Mouse (Mus musculus) heart, postnatal 36 days (tissue): Measurements from ENCODE around the gene Gabbr2. TPM values are rescaled to one million over a fixed set of nuclear protein-coding genes. Genes with fewer than 3 reads are reported as not detected.

ENCODE experiments used
- DNase-seq, 2 experiments: peaks; one replicate each; pipeline ENCODE4 v3.0.0; 2021 to 2022
- intact Hi-C: fragments of 180-260 bp; cut with DNase I; formaldehyde crosslinking; loops from one replicate; pipeline ENCODE4 v1.15.1; 2025
- total RNA-seq, 2 experiments: library from RNA; stranded (reverse); gene quantifications; 2 replicates each; pipeline ENCODE4 v1.2.3; 2021

Gabbr2 gene
- total RNA-seq, 2 experiments from 2014 or later = not detected

DNA sequence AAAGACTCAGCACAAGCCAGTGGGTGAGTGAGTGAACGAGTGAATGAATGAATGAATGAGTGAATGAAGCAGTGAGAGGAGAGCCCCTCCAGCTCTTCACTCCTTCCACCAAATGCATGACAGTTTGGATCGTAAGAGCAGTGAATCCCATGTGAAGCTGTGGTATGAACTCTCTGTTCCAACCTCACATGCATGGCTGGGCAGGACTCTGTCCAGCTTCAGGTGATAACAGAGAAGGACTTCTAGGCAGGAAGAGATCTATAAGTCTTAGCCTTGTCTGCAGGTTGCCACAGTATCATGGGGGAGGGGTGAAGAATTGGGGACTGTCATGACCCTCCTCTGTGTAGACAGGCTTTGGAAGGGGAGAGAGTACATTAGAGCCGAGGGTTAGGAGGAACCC lies 122.8 kb downstream of the Gabbr2 start:
- intact Hi-C loops = no loop called here
- no peak for DNase-seq

DNA sequence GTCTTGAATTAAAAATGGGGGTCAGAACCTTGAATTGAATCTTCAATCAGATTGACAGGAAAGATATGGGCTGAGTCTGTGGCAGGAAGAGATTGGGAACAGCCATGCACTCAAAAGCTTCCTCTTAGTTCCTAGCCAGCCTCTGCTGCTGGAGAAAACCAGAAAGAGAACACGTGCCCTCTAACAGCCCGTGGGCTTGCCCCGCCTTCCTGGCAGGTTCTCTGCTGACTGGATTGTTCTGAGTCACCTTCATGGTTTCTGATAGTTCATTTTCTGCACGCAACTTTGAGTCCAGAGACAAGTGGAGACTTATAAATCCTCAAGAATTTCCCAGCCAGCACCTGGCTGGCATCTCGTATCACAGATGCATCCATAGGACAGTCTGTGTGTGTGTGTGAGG lies 123.5 kb downstream of the Gabbr2 start:
- intact Hi-C loops = no loop called here
- no peak for DNase-seq

DNA sequence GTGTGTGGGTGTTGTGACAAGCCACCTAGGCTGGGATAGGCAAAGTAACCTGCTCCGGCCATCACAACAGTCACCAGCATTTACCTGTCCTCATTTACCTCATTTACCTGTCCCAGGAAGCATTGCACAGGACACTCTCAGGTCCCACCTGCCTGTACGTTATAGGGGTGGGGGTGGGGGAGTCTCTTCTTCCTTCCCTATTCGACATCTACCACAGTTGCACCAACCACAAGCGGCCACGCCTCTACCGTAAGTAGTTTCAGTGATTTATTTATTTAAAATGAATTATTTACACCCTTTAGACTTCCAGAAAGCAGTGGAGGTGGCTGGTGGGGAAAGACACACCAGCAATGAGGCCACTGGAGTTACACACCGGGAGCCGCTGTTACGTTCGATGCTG lies 123.9 kb downstream of the Gabbr2 start:
- intact Hi-C loops = no loop called here
- DNase-seq = no peak

DNA sequence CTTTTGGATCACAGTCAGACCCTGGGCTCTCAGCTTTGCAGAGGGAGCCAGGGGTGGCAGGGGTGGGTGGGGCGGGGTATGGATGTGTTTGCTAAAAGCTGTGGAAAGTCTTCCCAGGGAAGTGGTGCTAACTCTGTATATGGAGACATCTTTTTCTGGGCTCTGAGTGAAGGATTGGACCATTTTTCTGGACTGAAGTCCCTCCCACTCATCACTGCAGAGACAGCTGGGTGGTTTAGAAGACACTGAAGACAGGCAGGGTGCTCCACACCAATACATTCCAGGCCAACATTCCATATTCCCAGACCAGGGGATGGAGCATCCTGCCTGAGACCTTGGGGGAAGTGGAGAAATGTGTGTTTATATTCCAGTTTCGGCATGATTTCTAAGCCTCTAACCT lies 125.6 kb downstream of the Gabbr2 start:
- intact Hi-C loops = no loop called here

DNA sequence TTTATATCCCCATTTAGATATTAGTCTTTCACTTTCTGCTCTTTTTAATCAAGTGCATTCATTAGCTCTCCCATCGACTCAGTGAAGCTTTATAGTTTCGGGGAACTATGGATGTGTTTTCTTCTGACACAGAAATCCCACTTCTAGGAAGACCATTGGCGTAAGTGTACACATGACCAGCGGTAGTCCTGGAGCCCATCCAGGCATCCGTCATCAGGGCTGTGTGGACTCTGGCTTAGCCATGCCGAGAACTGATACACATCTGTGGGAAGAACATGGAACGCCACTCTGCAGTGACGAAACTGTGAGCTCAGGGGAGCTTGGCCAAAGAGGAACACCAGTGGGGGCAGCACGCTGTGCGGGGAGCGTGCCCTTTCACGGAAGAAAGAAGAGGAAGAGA lies 128.0 kb downstream of the Gabbr2 start:
- intact Hi-C loops = no loop called here
- peak in 1 of 2 experiments; percentile 8 for DNase-seq

More for the DNA sequence above, 125.6 kb downstream of the Gabbr2 start:
- DNase-seq = no peak

DNA sequence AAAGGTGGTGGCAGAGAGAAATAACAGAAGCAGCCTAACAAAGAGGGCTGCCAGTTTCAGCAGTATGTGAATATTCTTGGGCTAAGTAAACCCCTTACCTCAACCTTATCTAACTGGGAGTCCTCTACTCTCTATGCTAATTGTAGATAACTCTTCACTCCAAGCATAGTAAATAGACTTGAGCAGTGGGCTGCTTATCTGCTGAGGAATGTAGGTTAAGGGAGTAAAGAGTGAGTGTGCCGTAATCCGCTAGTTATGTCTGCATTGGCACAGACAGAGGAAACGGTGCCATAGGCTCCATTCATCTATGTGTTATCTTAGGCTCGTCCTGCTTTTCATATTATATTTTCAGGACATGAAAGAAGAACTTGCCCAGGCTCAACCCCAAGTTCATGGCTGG lies 129.0 kb downstream of the Gabbr2 start:
- DNase-seq = no peak
- intact Hi-C loops = no loop called here

DNA sequence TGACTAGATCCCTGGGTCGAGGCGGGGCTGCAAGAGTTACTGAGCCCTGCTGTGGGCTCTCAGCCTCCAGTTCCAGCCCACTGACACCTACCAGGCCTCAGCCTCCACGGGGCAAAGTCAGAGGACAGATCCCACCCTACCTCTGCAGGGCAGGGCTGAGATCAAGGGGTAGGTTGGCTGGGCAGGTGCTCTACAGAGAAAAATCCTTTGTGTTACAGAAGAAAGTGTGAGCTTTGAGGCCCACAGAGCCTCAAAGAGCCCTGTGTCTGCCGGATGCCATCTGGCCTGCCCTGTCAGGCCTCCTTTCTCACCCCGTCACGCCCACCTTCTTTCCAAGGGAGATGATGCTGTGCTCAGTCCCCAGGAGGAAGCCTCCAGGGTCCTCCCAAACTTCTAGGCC lies 131.1 kb downstream of the Gabbr2 start:
- intact Hi-C loops = no loop called here
- no peak for DNase-seq

DNA sequence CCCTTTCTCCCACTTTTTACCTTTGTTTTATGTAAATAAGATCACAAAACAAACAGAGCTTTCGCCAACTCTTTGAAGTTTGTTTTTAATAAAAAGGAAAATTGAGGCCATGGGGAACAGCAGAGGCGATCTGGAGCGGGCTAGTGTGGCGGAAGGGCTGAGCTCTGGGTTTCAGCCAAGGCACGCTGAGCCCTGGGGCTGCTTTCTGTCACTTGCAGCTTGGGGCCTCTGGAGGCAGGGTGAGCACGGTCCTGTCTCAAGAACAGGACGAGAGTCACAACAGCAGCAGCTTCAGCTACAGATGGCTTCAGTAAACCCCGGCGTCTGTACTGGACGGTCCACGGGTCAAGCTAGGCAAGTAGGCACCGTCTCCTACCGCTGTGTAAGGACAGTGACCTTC lies 132.8 kb downstream of the Gabbr2 start:
- intact Hi-C loops = no loop called here
- DNase-seq = peak; percentile 50

DNA sequence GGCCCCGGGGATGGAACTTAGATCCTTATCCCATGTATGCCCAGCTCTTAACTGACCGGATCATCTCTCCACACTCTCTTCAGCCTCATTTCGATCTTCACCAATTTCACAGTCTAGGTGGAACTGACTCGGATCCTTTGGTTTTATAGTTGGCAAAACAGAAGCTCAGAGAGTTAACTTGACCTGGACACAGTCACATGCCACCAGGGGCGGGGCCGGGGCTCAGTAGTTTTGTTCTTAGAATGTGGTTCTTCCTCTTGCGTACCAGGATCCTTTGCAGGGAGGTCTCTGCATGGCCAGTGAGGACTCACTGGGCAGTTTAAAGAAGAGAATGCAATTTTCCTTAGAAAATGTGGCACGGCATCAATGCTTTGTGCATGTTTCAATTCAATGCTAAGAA lies 135.5 kb downstream of the Gabbr2 start:
- no peak for DNase-seq
- intact Hi-C loops = no loop called here

DNA sequence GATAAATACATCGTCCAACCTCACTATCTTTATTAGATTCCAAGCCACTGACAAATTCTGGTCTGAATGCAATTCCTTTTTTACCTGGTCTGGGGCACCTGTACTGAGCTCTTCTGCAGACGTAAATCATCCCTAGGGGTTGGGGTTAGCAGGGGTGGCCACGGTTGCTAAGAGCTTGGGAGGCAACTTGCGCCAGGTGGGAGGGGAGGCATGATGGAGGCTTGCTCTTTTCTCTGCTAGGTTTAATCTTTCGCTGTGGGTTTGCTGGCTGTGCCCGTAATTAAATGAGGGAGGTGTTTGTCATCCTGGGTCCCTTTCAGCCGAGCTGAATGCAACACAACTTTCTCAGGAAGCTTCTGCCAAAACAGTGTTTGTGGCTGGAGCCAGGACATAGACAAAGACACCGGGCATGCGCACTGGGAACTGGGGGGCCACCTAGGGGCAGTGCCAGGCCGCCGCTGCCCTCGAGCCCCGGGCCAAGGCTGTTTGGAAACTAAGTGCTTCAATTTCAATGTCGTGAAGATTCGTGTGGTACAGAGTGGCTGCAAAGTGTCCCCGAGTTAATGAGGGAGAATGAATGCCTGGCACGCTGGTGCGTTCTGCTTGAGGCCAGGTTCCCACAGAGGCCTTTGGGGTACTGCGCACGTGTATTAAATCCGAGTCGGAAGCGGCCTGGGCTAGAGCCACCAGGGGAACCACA lies 136.8 kb downstream of the Gabbr2 start:
- intact Hi-C loops = no loop called here
- DNase-seq = no peak

DNA sequence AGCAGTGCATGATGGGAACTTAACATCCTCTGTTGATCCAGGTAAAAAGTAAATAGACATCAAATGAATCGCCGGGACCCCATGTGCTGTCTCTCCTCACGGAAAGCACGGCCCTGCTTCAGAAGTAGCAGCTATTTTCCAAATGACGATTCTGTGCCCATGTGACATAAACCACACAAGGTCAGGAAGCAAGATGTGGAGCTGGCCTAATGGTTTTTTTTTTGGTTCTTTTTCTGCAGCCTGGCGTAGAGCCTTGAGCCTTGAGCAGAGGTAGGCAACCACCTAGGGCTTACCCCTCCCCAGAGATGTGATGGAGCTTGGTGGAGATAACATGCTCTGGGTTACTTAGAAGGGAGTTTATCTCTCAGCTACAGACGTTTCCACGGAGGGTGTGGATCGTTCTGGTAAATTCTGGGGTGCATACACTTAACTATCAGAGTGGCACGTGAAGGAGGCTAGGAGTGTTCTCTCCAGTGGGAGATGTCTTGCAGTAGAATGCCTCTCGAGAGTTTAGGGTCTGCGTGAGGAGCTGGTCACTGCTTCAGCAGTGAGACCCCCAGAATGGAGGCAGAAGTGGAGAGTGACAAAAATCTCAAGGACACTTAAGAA lies 137.7 kb downstream of the Gabbr2 start:
- intact Hi-C loops = no loop called here
- DNase-seq = no peak

DNA sequence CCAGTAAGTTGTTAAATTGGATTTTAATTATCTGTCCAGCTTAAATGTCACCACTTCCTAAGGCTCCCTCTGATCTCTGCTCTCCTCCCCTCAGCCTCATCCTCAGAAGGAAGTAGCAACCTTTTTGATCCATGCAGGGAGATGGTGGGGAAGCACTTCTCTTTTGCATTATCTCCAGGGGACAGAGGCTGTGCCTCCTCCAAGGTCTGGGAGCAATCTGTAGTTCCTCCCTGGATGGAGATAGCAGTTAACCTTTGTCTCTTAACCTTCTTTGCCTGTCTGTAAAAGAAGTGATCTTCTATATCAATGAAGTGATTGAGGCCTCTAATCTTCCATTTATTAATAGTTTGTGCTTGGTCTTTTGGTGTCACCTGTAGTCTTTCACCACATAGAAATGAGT lies 143.9 kb downstream of the Gabbr2 start:
- intact Hi-C loops = no loop called here
- no peak for DNase-seq

DNA sequence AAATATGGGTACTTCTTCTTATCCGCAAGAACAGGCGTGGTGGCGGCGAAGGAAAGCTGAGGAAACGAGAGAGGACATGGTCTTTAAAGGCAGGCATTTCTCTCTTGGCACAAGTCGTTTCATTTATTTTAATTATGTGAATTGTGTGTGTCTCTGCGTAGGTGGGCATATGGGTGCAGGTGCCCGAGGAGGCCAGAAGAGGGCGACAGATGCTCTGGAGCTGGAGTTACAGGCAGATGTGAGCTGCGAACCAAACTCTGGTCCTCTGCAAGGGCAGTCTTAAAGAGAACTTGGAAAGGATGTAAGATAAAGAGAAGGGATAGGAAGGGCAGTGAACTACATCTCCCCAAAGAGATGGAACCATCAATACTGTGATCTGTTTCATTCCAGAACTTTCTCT lies 145.3 kb downstream of the Gabbr2 start:
- DNase-seq = no peak
- intact Hi-C loops = no loop called here

DNA sequence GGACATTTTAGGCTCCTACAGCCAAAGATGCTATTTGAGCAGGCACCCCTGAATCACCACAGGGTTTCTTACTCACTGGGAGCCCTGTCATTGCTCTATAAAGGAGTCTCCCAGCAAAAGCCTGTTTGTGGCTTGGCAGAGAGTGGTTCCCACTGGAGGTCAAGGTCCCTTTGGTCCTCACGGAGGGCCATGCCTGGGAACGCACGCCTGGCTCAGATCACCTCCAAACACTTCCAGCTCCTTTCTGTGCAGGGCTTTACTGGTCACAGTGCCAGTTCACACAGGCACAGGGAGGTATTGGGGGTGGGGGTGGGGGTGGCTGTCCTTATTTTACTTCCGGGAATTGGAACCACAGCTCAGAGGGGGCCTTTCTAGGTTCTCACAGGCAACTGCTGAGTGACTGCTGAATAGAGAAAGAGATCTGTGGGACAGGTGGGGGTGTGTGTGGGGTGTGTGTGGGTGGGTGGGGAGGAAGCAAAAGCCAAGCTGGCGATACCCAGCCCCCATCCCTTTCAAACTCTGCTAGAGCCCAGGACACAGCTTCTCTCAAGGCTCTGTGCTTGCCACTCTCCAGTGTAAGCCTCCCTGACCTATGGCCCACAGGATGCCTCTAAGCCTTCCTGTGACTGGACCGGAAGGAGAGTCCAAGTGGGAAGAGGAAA lies 146.6 kb downstream of the Gabbr2 start:
- DNase-seq = no peak
- intact Hi-C loops = no loop called here

DNA sequence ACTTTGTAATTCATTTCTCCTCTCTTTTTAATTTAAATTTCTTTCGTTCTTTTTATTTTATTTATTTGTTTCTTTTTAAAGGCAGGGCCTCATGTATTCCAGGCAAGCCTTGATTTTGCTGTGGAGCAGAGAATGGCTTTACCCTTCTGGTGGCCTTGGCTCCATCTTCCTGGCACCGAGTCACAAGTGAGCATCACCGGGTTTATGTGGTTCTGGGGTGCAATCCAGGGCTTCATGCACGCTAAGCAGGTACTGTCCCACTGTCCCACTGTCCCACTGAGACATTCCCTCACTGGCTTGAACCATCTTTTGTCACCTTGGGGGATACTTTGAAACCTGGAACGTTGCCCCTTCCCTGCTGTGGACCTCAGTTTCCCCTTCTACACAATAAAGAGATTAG lies 147.1 kb downstream of the Gabbr2 start:
- DNase-seq = no peak
- intact Hi-C loops = no loop called here

DNA sequence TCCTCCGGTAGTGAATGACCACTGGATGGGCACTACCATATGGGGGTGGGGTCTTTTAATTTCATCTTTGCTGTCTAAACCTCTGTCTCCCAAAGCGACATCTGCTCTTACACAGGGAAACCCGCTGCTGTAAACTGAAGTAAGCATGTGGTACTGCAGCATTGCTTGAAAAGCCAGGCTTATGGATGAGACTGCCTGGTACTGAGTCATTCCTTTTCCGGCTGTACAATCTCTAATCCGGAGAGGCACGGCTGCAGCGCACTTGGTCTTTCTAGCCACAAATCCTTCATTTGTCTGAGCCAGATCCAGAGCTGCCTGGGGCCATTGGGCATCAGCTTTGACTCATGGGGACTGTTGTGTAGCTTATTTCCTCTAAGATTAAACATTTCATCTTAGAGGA lies 149.1 kb downstream of the Gabbr2 start:
- DNase-seq = no peak
- intact Hi-C loops = no loop called here

DNA sequence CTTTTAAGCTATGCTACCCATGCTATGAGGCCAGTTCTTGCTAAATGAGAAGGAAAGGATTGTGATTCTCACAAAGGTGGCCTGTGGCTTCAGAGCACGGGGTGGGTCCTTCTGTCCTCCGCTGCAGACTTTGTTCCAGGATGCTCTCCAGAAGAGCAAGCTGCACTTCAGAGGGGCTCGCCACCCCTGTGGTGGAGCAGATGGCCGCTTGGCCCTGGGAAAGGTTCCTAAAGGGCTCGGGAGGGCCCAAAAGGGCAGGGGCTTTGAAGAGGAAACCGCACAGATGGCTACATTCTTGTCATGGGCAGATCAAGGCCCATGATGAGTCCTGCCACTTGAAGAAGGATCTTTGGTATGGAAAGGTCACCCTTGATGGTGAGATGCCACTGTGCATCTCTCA lies 151.5 kb downstream of the Gabbr2 start:
- no peak for DNase-seq
- intact Hi-C loops = no loop called here

DNA sequence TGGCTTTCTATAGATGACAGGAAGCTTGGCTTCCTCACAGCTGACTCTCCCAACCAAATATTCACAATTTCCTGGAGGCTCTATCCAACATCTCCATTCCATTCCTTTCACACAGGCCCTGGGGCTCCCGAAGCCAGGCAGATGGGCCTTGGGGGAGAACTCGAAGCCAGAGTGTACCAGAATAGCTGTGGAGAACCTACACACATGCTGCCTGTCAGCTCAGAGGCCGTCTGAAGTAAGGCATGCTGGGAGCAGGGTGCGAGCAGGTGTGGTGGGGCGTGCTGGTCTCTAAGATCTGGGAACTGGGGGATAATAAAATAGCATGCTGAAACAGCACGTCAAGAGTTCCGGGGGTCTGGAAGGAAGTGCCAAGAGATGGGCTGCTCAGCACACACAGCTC lies 154.3 kb downstream of the Gabbr2 start:
- intact Hi-C loops = no loop called here
- DNase-seq = no peak

DNA sequence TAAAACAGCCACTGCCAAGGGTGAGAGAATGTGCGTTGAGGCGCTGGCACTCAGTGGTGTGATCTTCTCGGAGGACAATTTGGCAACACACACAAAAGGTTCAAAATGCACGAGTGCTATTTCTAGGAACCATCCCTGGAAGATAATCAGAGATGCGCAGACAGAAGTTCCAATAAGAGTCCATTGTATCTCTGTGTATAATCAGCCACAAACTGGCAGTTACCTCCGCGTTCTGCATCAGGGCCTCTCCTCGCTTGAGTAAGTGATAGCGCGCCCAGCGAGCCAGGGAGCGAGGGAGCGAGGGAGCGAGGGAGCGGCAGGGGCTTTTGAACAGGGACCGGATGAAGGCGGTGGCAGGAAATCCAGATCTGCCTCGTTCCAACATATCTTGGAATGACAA lies 155.6 kb downstream of the Gabbr2 start:
- intact Hi-C loops = no loop called here
- no peak for DNase-seq

DNA sequence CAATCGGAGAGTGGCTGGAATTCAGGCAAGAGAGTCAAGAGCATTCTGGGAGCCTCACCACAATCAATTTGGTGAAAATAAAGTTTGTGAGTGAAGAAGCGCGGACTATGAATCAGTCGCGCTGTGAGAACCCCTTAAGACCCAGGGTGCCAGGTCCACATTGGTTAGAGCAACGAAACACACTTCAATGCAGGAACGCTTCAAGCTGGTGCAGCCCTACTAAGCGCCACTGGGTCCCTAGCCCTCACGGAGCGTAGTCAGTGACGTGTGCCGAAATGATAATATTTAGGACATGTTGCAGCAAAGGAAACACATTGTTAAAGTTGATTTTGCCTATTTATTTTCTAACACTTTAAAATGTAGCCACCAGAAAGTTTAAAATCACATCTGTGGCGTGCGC lies 156.6 kb downstream of the Gabbr2 start:
- DNase-seq = no peak
- intact Hi-C loops = no loop called here

DNA sequence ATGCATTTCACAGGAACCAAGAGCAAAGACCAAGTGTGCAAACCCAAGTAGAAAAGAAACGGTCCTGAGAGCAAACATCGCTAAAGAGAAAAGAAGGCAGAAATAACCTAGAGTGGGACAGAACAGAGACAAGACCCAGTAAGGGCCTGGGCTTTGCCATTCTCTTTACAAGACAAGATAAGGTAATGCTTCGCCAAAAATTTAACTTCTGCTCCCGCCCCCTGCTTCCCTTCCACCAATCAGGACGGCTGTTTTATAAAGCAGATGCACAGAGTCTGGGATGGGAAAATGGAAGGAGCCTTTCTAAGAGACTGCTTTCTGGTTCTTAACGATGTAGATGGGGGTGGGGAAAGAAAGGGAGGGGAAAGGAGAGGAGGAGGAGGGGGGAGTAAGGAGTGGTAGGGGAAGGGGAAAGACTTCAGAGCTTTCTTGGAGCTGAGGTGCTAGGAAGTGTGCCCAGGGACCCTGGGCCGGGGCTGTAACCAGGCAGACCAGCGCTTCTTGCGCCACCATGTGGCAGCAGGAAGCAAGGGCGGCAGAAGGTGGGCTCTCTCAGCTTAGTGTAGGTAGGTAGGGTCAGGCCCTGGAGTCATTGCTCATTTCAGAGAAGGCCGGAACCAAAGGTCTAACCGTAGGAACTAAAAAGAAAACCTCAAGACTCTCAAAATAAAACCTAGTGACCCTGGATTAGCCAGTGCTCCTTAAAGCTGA lies 158.7 kb downstream of the Gabbr2 start:
- intact Hi-C loops = no loop called here
- no peak for DNase-seq

DNA sequence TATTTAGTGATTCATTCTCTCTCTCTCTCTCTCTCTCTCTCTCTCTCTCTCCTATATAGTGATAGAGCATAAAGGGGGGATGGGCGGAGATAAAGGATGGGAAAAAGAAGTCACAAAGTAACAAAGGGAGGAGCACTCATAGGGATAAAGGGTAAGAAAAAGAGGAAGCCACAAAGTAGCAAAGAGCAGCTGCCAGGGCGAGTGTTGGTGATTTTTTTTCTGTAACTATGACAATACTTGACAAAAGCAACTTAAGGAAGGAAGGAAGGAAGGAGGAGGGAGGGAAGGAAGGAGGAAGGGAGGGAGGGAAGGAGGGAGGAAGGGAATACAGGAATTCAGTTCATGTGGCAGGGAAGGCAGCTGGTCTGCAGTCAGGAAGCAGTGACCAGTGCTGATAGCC lies 162.0 kb downstream of the Gabbr2 start:
- intact Hi-C loops = no loop called here
- no peak for DNase-seq
